Mouse (Mus musculus) stomach, embryonic 14.5 days (tissue): ENCODE measurements around the gene Baz2b. TPM values are rescaled to one million over a fixed set of nuclear protein-coding genes. Genes with fewer than 3 reads are reported as not detected.

Experiments
- ATAC-seq: fragments of 200-750 bp; cut with Nextera tagmentation; 2 replicates; pipeline ENCODE4 v1.8.0; 2017; ENCODE audit warnings: low read depth, moderate TSS enrichment; ENCODE audit not compliant: insufficient number of reproducible peaks, insufficient read depth, low FRiP score
- H3K27ac ChIP-seq: fragments of 300-500 bp; sonication (generic); 2 replicates; pipeline ENCODE4 v1.5.1; 2014; ENCODE audit warnings: mild to moderate bottlenecking, low read length, moderate library complexity, mixed read lengths
- H3K27me3 ChIP-seq: fragments of 300-500 bp; sonication (generic); 2 replicates; pipeline ENCODE4 v1.6.1; 2014; ENCODE audit warnings: low read length, control low read depth, mixed read lengths; ENCODE audit not compliant: control insufficient read depth, insufficient read depth
- H3K36me3 ChIP-seq: fragments of 300-500 bp; sonication (generic); 2 replicates; pipeline ENCODE4 v1.6.1; 2014; ENCODE audit warnings: mild to moderate bottlenecking, control low read depth, low read length, moderate library complexity, mixed read lengths; ENCODE audit not compliant: control insufficient read depth, insufficient read depth
- H3K4me1 ChIP-seq: fragments of 300-500 bp; sonication (generic); 2 replicates; pipeline ENCODE4 v1.6.1; 2014; ENCODE audit warnings: low read length, control low read depth, mixed read lengths; ENCODE audit not compliant: control insufficient read depth, insufficient read depth
- H3K4me2 ChIP-seq: fragments of 300-500 bp; sonication (generic); replicated peaks from 2 replicates; pipeline ENCODE4 v1.6.1; 2014; ENCODE audit warnings: low read depth, low read length, control low read depth
- H3K4me3 ChIP-seq: fragments of 300-500 bp; sonication (generic); 2 replicates; pipeline ENCODE4 v1.5.1; 2014; ENCODE audit warnings: low read depth, low read length, control low read depth
- H3K9ac ChIP-seq: fragments of 300-500 bp; sonication (generic); replicated peaks from 2 replicates; pipeline ENCODE4 v1.6.1; 2014; ENCODE audit warnings: low read depth, mild to moderate bottlenecking, control low read depth, low read length, moderate library complexity, mixed read lengths
- H3K9me3 ChIP-seq: fragments of 300-500 bp; sonication (generic); 2 replicates; pipeline ENCODE4 v1.6.1; 2016; ENCODE audit warnings: low read depth, low read length, control low read depth; ENCODE audit not compliant: control insufficient read depth
- WGBS: fragments of 180-500 bp; shearing (Covaris S2); extraction: QIAGEN DNeasy Blood & Tissue Kit; methylation state at CpG from one replicate; pipeline ENCODE4 v1.1.7; 2014; 5-methylcytosine and 5-hydroxymethylcytosine counted together
- polyA plus RNA-seq: library from polyadenylated mRNA; unstranded; fragments of >200 nt; fragmentation: Nextera tagmentation; extraction: Ambion mirVana; gene quantifications from 2 replicates; pipeline ENCODE4 v1.2.1, GENCODE M21; 2014

Gene Baz2b
- polyA plus RNA-seq, 1 experiment from 2014 or later: 80.0 TPM

GRCm38 (mm10) chr2:60115891-60116554 is 93.6 kb downstream of the Baz2b start:
- Histone ChIP-seq H3K9me3 (no peaks in the 10 kb centered on the region), H3K4me3 (no peak overlapping the region), H3K4me2 (no peak overlapping the region), H3K4me1 (peaks cover 12% of the 10 kb centered on the region), H3K27ac (no peak overlapping the region), H3K36me3 (peaks cover 2% of the 10 kb centered on the region; the same call in 1 of the 2 replicates), H3K9ac (no peak overlapping the region), H3K27me3 (no peaks in the 10 kb centered on the region)
- WGBS: 65% methylated on average over 12 of the region's 12 CpGs
- ATAC-seq: no peak

GRCm38 (mm10) chr2:60114901-60115300 is 94.7 kb downstream of the Baz2b start:
- Histone ChIP-seq H3K9ac (no peak overlapping the region), H3K36me3 (peaks cover 6% of the 10 kb centered on the region), H3K27me3 (no peaks in the 10 kb centered on the region), H3K4me3 (no peak overlapping the region), H3K4me2 (no peak overlapping the region), H3K4me1 (peaks cover 8% of the 10 kb centered on the region), H3K27ac (no peak overlapping the region), H3K9me3 (no peaks in the 10 kb centered on the region)
- 69% methylated on average over 4 of the region's 4 CpGs for WGBS
- ATAC-seq: no peak

GRCm38 (mm10) chr2:60113661-60114560 is 95.7 kb downstream of the Baz2b start:
- H3K9me3 ChIP-seq: no peaks in the 10 kb centered on the region
- 71% methylated on average over 12 of the region's 12 CpGs for WGBS
- H3K27ac ChIP-seq: no peak overlapping the region
- H3K36me3 ChIP-seq: peaks cover 6% of the 10 kb centered on the region
- H3K4me1 ChIP-seq: peaks cover 5% of the 10 kb centered on the region
- no peak overlapping the region for H3K9ac ChIP-seq
- ATAC-seq: no peak
- no peak overlapping the region for H3K4me2 ChIP-seq
- no peaks in the 10 kb centered on the region for H3K27me3 ChIP-seq
- H3K4me3 ChIP-seq: no peak overlapping the region

GRCm38 (mm10) chr2:60112116-60112515 is 97.5 kb downstream of the Baz2b start:
- WGBS: 93% methylated on average over 2 of the region's 2 CpGs
- Histone ChIP-seq H3K4me2 (no peak overlapping the region), H3K4me3 (no peak overlapping the region), H3K27me3 (no peaks in the 10 kb centered on the region), H3K27ac (no peak overlapping the region), H3K9me3 (no peaks in the 10 kb centered on the region), H3K9ac (no peak overlapping the region), H3K4me1 (peaks cover 2% of the 10 kb centered on the region; the same call in 1 of the 2 replicates), H3K36me3 (peaks cover 6% of the 10 kb centered on the region)
- no peak for ATAC-seq

- 78% methylated on average over 3 of the region's 3 CpGs for whole genome bisulfite sequencing
- Histone ChIP-seq H3K9ac (no peak overlapping the region), H3K4me3 (no peak overlapping the region), H3K4me2 (no peak overlapping the region), H3K9me3 (no peaks in the 10 kb centered on the region), H3K4me1 (no peaks in the 10 kb centered on the region), H3K36me3 (peaks cover 6% of the 10 kb centered on the region), H3K27ac (no peak overlapping the region), H3K27me3 (no peaks in the 10 kb centered on the region)
- ATAC-seq: no peak
Measured at GRCm38 (mm10) chr2:60109001-60109400, 100.6 kb downstream of the Baz2b start.

- Histone ChIP-seq H3K27ac (no peak overlapping the region), H3K4me3 (no peak overlapping the region), H3K4me2 (no peak overlapping the region), H3K36me3 (no peaks in the 10 kb centered on the region), H3K9ac (no peak overlapping the region), H3K4me1 (no peaks in the 10 kb centered on the region), H3K9me3 (no peaks in the 10 kb centered on the region), H3K27me3 (no peaks in the 10 kb centered on the region)
- ATAC-seq: no peak
- WGBS: 72% methylated on average over 4 of the region's 4 CpGs
Measured at GRCm38 (mm10) chr2:60096625-60097024, 113.0 kb downstream of the Baz2b start.

- H3K27me3 ChIP-seq: no peaks in the 10 kb centered on the region
- WGBS: 66% methylated on average over 6 of the region's 6 CpGs
Measured at GRCm38 (mm10) chr2:60090280-60090679, 119.4 kb downstream of the Baz2b start.

GRCm38 (mm10) chr2:60089528-60090247 is 120.0 kb downstream of the Baz2b start:
- 71% methylated on average over 15 of the region's 15 CpGs for WGBS
- no peaks in the 10 kb centered on the region for H3K27me3 ChIP-seq
- H3K27ac ChIP-seq: no peak overlapping the region
- no peak overlapping the region for H3K9ac ChIP-seq
- no peak for ATAC-seq
- no peaks in the 10 kb centered on the region for H3K9me3 ChIP-seq
- H3K4me3 ChIP-seq: no peak overlapping the region
- no peak overlapping the region for H3K4me2 ChIP-seq
- no peaks in the 10 kb centered on the region for H3K4me1 ChIP-seq
- H3K36me3 ChIP-seq: no peaks in the 10 kb centered on the region

More at GRCm38 (mm10) chr2:60090280-60090679, 119.4 kb downstream of the Baz2b start:
- H3K9me3 ChIP-seq: no peaks in the 10 kb centered on the region
- no peak overlapping the region for H3K4me3 ChIP-seq
- no peak overlapping the region for H3K27ac ChIP-seq
- no peaks in the 10 kb centered on the region for H3K36me3 ChIP-seq
- no peaks in the 10 kb centered on the region for H3K4me1 ChIP-seq
- no peak overlapping the region for H3K9ac ChIP-seq
- H3K4me2 ChIP-seq: no peak overlapping the region
- no peak for ATAC-seq
